Mouse (Mus musculus) R1 (cell line): Measurements from ENCODE around the gene Gm10800.
"Not testable (repeated sequence)": the region's sequence is repeated elsewhere in the genome, so short reads cannot be mapped to it uniquely, and the experiment has no call there.

Experiments
- DNase-seq: peaks from one replicate; pipeline ENCODE4 v3.0.0-alpha.2; 2018; ENCODE audit warnings: low read depth, low spot score

The Gm10800 gene

GRCm38 (mm10) chr2:98667201-98667600 lies at the start of gene Gm10800:
Gene Gm10800, minus strand, starts transcription at chr2:98667301.
- not testable (repeated sequence) for DNase-seq

GRCm38 (mm10) chr2:98697533-98697932 lies 30.4 kb upstream of the Gm10800 start:
- no peak for DNase-seq

- not testable (repeated sequence) for DNase-seq
Measured at GRCm38 (mm10) chr2:98661937-98662336, 5.2 kb downstream of the Gm10800 start, which contains the start of gene Gm10801. Gene Gm10801, plus strand, starts transcription at chr2:98662237.
